Mouse (Mus musculus): ENCODE measurements at regions not wholly inside any gene's neighbourhood (a gene's known extent, or its start where the extent isn't known, plus 50 kb on each side); places are given as distances from the start of the nearest gene placed in this dataset.
A peak's percentile ranks its signal among the peaks of the same experiment; 100 is the strongest.
"Not testable (repeated sequence)": the region's sequence is repeated elsewhere in the genome, so short reads cannot be mapped to it uniquely, and the experiment has no call there.

GRCm38 (mm10) chrX:18960465-18960864 is 499.3 kb upstream of the 4930578C19Rik start:
- no peak for DNase-seq (ENCODE audit: extremely low spot score in 1 of 2, low spot score in 1 of 2)

GRCm38 (mm10) chrX:18942612-18943011 is 481.4 kb upstream of the 4930578C19Rik start:
- DNase-seq (ENCODE audit: extremely low spot score in 1 of 2, low spot score in 1 of 2), result no peak

- no peak for DNase-seq (ENCODE audit: extremely low spot score in 1 of 2, low spot score in 1 of 2)
Measured at GRCm38 (mm10) chrX:18933340-18933739, 472.1 kb upstream of the 4930578C19Rik start.

- no peak for DNase-seq (ENCODE audit: extremely low spot score in 1 of 2, low spot score in 1 of 2)
Measured at GRCm38 (mm10) chrX:18923084-18923483, 461.9 kb upstream of the 4930578C19Rik start.

GRCm38 (mm10) chrX:18921366-18922092 is 460.3 kb upstream of the 4930578C19Rik start:
- DNase-seq (ENCODE audit: extremely low spot score in 1 of 2, low spot score in 1 of 2), result no peak

- DNase-seq (ENCODE audit: extremely low spot score in 1 of 2, low spot score in 1 of 2), result no peak
Measured at GRCm38 (mm10) chrX:18882784-18883171, 421.6 kb upstream of the 4930578C19Rik start.

GRCm38 (mm10) chrX:18882088-18882783 is 421.0 kb upstream of the 4930578C19Rik start:
- DNase-seq (ENCODE audit: extremely low spot score in 1 of 2, low spot score in 1 of 2), result peak; percentile 9 to 45

GRCm38 (mm10) chrX:18875734-18876133 is 414.5 kb upstream of the 4930578C19Rik start:
- no peak for DNase-seq (ENCODE audit: extremely low spot score in 1 of 2, low spot score in 1 of 2)

GRCm38 (mm10) chrX:18874051-18874450 is 412.9 kb upstream of the 4930578C19Rik start:
- DNase-seq (ENCODE audit: extremely low spot score in 1 of 2, low spot score in 1 of 2), result no peak

- DNase-seq (ENCODE audit: extremely low spot score in 1 of 2, low spot score in 1 of 2), result no peak
Measured at GRCm38 (mm10) chrX:18838668-18839067, 377.5 kb upstream of the 4930578C19Rik start.

GRCm38 (mm10) chrX:18824971-18825370 is 363.8 kb upstream of the 4930578C19Rik start:
- DNase-seq (ENCODE audit: extremely low spot score in 1 of 2, low spot score in 1 of 2), result not testable (repeated sequence)

GRCm38 (mm10) chrX:18814441-18814973 is 353.3 kb upstream of the 4930578C19Rik start:
- DNase-seq (ENCODE audit: extremely low spot score in 1 of 2, low spot score in 1 of 2), result no peak
